Mouse (Mus musculus) macrophage (primary cell): ENCODE measurements around the gene Rsph6a. TPM values are rescaled to one million over a fixed set of nuclear protein-coding genes. Genes with fewer than 3 reads are reported as not detected.
A peak's percentile ranks its signal among the peaks of the same experiment; 100 is the strongest.

Source experiments
- H3K27ac ChIP-seq: fragments of 350-480 bp; formaldehyde crosslinking; 2 replicates; pipeline ENCODE4 v1.9.0; 2021
- H3K36me3 ChIP-seq: fragments of 350-480 bp; formaldehyde crosslinking; 2 replicates; pipeline ENCODE4 v1.9.0; 2021; ENCODE audit errors: inconsistent target
- H3K4me3 ChIP-seq: fragments of 350-480 bp; formaldehyde crosslinking; 2 replicates; pipeline ENCODE4 v1.9.0; 2021; ENCODE audit errors: inconsistent target
- H3K79me2 ChIP-seq: fragments of 350-480 bp; formaldehyde crosslinking; 2 replicates; pipeline ENCODE4 v1.9.0; 2021; ENCODE audit errors: inconsistent target
- WGBS: methylation state at CpG from one replicate; pipeline ENCODE4 v1.1.7; 2026; ENCODE audit warnings: inconsistent platforms; ENCODE audit not compliant: missing documents; 5-methylcytosine and 5-hydroxymethylcytosine counted together
- polyA plus RNA-seq: library from polyadenylated mRNA; stranded (reverse); fragments of 250-400 nt; gene quantifications from 3 replicates; pipeline ENCODE4 v1.2.4, GENCODE M21; 2018; ENCODE audit warnings: inconsistent platforms

Rsph6a gene
- polyA plus RNA-seq, 1 experiment from 2014 or later: not detected

DNA sequence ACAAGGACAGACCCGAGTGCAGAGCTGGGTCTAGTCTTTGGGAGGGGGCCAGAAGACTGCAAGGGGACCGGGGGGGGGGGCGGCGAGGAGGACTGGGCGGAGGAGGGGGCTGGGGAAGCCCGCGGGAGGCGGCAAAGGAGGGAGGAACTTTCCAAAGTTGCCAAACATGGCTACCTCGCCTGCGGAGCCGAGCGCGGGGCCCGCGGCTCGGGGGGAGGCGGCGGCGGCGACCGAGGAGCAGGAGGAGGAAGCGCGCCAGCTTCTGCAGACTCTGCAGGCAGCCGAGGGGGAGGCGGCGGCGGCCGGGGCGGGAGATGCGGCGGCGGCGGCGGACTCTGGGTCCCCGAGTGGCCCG, 40.0 kb downstream of the Rsph6a start, which contains the start of gene Six5:
Six5 (plus strand) TSS at position 124 of the 355 bp plus-strand sequence.
- Histone ChIP-seq H3K4me3 (peak within 1 kb of the TSS; percentile 36), H3K27ac (peak within 1 kb of the TSS; percentile 38), H3K36me3 (no peaks in the 10 kb centered on the region), H3K79me2 (no peaks in the 10 kb centered on the region)
- 1% methylated on average over 29 of the region's 36 CpGs for WGBS

- H3K36me3 ChIP-seq: no peaks in the 10 kb centered on the region
- no peak overlapping the region for H3K27ac ChIP-seq
- WGBS: 2% methylated on average over 79 of the region's 87 CpGs
- no peak overlapping the region for H3K4me3 ChIP-seq
- no peaks in the 10 kb centered on the region for H3K79me2 ChIP-seq
Observed at GRCm38 (mm10) chr7:19094826-19095750, 40.6 kb downstream of the Rsph6a start.

GRCm38 (mm10) chr7:19095751-19096110, 41.2 kb downstream of the Rsph6a start:
- WGBS: 6% methylated on average over 19 of the region's 19 CpGs
- Histone ChIP-seq H3K79me2 (no peaks in the 10 kb centered on the region), H3K27ac (no peak overlapping the region), H3K4me3 (no peak overlapping the region), H3K36me3 (no peaks in the 10 kb centered on the region)

- 88% methylated on average over 5 of the region's 5 CpGs for WGBS
Observed at GRCm38 (mm10) chr7:19096421-19096976, 42.0 kb downstream of the Rsph6a start.

GRCm38 (mm10) chr7:19097217-19097616, 42.7 kb downstream of the Rsph6a start:
- H3K4me3 ChIP-seq: no peak overlapping the region
- no peaks in the 10 kb centered on the region for H3K36me3 ChIP-seq
- H3K79me2 ChIP-seq: no peaks in the 10 kb centered on the region
- 88% methylated on average over 2 of the region's 2 CpGs for WGBS
- H3K27ac ChIP-seq: no peak overlapping the region

More at GRCm38 (mm10) chr7:19096421-19096976, 42.0 kb downstream of the Rsph6a start:
- Histone ChIP-seq H3K27ac (no peak overlapping the region), H3K36me3 (no peaks in the 10 kb centered on the region), H3K79me2 (no peaks in the 10 kb centered on the region), H3K4me3 (no peak overlapping the region)

DNA sequence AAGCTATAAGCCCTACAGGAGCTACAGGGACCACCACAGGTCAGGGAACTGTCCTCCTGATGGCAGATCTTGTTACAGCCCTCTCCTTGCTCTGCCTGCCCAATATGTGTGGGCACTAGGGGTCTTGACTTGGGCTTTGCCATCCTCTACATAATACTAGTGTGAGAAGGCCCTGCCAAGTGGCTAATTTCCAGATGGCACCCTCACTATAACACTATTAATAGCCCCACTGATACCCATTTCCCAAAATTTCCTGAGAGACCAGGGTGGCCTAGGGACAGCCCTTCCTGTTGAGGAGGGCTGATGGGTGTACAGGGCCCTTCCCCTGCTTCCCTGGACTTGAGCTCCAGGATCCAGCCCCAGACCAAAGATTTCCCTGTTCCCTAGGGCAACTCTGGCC, 43.4 kb downstream of the Rsph6a start:
- Histone ChIP-seq H3K79me2 (no peaks in the 10 kb centered on the region), H3K36me3 (no peaks in the 10 kb centered on the region), H3K27ac (no peak overlapping the region), H3K4me3 (no peak overlapping the region)

- WGBS: 98% methylated on average over 7 of the region's 7 CpGs
Observed at GRCm38 (mm10) chr7:19098811-19099210, 44.3 kb downstream of the Rsph6a start.

DNA sequence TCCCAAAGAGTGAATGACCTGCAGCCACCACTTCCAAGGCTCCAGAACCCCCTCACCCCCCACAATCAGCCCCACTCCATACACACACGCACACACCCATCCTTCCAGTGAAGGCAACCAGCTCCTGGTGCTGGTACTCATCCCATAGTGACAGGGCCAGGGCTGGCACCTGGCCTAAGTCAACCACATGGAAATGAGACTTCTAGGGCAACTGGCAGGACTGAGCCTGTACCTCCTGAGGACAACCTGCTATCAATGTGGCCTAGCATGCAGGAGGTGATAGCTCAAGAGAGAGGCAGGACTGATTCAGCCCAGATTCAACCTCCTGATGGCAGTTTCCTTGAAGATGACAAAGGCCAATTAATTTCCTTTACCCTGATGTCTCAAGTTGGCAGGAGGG, 45.8 kb downstream of the Rsph6a start:
- H3K4me3 ChIP-seq: no peak overlapping the region
- H3K79me2 ChIP-seq: no peaks in the 10 kb centered on the region
- WGBS: 91% methylated on average over 1 of the region's 1 CpGs
- H3K27ac ChIP-seq: no peak overlapping the region
- H3K36me3 ChIP-seq: no peaks in the 10 kb centered on the region

More at GRCm38 (mm10) chr7:19098811-19099210, 44.3 kb downstream of the Rsph6a start:
- Histone ChIP-seq H3K27ac (no peak overlapping the region), H3K4me3 (no peak overlapping the region), H3K79me2 (no peaks in the 10 kb centered on the region), H3K36me3 (no peaks in the 10 kb centered on the region)

DNA sequence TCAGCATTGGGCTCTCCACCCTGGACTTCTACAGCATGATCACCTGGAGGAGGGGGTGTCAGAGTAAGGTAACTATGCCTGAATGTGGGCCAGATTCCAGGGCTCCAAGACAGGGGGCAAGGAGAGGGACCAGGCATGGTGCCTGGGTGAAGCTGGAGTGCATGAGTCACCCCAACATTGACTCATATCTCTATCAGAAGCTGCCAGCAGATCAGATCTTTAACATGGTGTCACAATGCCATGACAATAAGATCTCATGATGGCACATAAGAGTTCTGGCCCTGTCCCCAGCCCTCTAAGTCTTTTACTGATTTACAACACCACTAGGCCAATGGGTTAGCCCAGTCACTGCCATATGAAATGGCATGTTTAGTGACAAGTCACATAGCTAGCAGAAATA, 49.3 kb downstream of the Rsph6a start:
- Histone ChIP-seq H3K36me3 (no peaks in the 10 kb centered on the region), H3K4me3 (no peak overlapping the region), H3K79me2 (no peaks in the 10 kb centered on the region), H3K27ac (no peak overlapping the region)

- Histone ChIP-seq H3K36me3 (no peaks in the 10 kb centered on the region), H3K27ac (no peak overlapping the region), H3K4me3 (no peak overlapping the region), H3K79me2 (no peaks in the 10 kb centered on the region)
- WGBS: 67% methylated on average over 2 of the region's 2 CpGs
Observed at GRCm38 (mm10) chr7:19104486-19104885, 50.0 kb downstream of the Rsph6a start.

- H3K27ac ChIP-seq: no peak overlapping the region
- no peaks in the 10 kb centered on the region for H3K36me3 ChIP-seq
Observed at GRCm38 (mm10) chr7:19107436-19107835, 52.9 kb downstream of the Rsph6a start.

GRCm38 (mm10) chr7:19109565-19109964, 55.1 kb downstream of the Rsph6a start:
- WGBS: 89% methylated on average over 1 of the region's 1 CpGs
- H3K79me2 ChIP-seq: no peaks in the 10 kb centered on the region
- no peaks in the 10 kb centered on the region for H3K36me3 ChIP-seq
- H3K27ac ChIP-seq: no peak overlapping the region
- no peak overlapping the region for H3K4me3 ChIP-seq

More at GRCm38 (mm10) chr7:19107436-19107835, 52.9 kb downstream of the Rsph6a start:
- WGBS: 61% methylated on average over 3 of the region's 3 CpGs
- H3K4me3 ChIP-seq: no peak overlapping the region
- H3K79me2 ChIP-seq: no peaks in the 10 kb centered on the region

- peaks cover 35% of the 10 kb centered on the region for H3K79me2 ChIP-seq
- no peaks in the 10 kb centered on the region for H3K36me3 ChIP-seq
- WGBS: 57% methylated on average over 63 of the region's 64 CpGs
- no peak within 1 kb of the TSS for H3K27ac ChIP-seq
- no peak within 1 kb of the TSS for H3K4me3 ChIP-seq
Observed at GRCm38 (mm10) chr7:19118028-19118771, 63.7 kb downstream of the Rsph6a start, which contains the start of gene Gm4969. Gene Gm4969 (minus strand): TSS chr7:19118368.

- peaks cover 44% of the 10 kb centered on the region for H3K79me2 ChIP-seq
- H3K27ac ChIP-seq: no peak overlapping the region
- no peaks in the 10 kb centered on the region for H3K36me3 ChIP-seq
- 92% methylated on average over 7 of the region's 8 CpGs for WGBS
- no peak overlapping the region for H3K4me3 ChIP-seq
Observed at GRCm38 (mm10) chr7:19119083-19119482, 64.6 kb downstream of the Rsph6a start.
